Mouse (Mus musculus): Measurements from ENCODE around the gene Pigb. TPM values are rescaled to one million over a fixed set of nuclear protein-coding genes. Genes with fewer than 3 reads are reported as not detected.

Gene Pigb
- polyA plus RNA-seq (2014; fragmentation: Illumina TruSeq; extraction: RNeasy Lipid Tissue Mini Kit (QIAGEN cat#74804); ENCODE audit: low read depth, low replicate concordance), result 11.6 TPM

DNA sequence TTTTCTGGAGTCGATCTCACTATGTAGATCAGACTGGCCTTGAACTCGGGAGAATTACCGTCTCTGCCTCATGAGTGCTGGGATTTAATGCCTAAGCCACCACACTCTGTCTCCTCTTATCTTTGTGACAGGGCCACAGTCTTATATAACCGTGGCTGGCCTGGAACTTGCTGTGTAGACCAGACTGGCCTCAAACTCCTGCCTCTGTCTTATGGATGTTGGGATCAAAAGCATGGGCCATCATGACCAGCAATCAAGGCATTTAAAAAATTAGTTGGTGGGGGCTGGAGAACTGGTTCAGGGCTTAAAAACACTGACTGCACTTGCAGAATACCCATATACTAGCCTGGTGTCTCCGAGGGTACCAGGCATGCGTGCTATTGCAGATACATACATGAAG is at the start of gene Pigb:
Gene Pigb, minus strand, starts transcription at position 299 of the 400 bp plus-strand sequence.

GRCm38 (mm10) chr9:73044146-73045079 is 4.2 kb upstream of the Pigb start, which contains the start of gene Rab27a:
TSS of gene Rab27a (plus strand) at chr9:73044854.

DNA sequence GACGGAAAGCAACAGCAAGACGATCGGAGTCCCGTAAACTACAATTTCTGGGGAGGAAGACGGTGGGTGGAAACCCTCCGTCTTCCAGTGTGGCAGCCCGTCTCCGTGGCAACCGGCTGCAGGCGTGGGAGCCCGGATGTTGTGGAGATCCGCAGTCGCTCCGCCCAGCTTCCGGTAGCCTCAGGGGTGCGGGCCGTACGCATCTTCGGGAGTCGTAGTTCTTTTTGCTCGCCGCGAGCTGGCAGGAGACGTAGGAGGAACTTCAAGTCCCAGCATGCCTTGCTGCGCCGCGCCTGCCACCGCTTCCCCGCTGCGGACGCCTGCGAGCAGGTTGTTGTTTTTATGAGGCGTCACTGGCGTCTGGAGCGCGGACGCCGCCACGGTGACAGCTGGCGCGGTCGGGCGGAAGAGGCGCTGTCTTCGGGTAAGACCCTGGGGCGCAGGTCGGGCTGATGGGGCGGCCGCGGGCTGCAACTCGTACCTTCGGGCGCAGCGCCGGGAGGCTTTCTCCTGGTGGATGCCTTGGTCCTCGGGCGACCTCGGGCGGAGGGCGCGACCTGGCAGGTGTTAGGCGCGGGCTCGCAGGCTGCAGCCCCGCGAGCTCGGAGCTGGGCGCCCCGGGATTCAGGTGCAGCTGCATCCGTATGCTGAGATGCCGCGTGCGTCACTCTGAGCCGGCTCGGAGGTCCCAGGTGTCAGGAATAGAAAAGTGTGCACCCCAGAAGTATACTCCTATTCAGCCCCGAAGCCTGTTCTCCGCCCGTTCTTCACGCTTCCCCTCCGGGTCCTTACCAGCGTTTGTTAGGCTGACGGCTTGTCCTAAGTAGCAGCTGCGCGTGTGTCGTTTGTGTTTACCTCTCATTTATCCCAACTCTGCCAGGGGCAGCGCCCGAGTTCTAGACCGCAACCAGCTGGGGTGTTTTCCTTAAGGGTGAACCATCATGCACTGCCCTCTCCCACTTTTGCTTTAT is 54.6 kb downstream of the Pigb start, which contains the start of the genes Ccpg1os and Ccpg1:
Gene Ccpg1os, minus strand, starts transcription at position 133 of the 971 bp plus-strand sequence.
Gene Ccpg1, plus strand, starts transcription at position 180 of the 971 bp plus-strand sequence.

GRCm38 (mm10) chr9:72958521-72959450 is 81.4 kb downstream of the Pigb start, which contains the start of the genes Dyx1c1 and Gm44503:
TSS of gene Dyx1c1 (plus strand) at chr9:72958785.
TSS of gene Gm44503 (plus strand) at chr9:72958852.

Other genes with a start within 250 kb of the Pigb start
- 0.22 TPM for gene Prtg, start 233.5 kb downstream of the Pigb start, polyA plus RNA-seq (2014; fragmentation: Illumina TruSeq; extraction: RNeasy Lipid Tissue Mini Kit (QIAGEN cat#74804); ENCODE audit: low read depth, low replicate concordance)
- 2.3 TPM for gene Pygo1, start 114.7 kb downstream of the Pigb start, polyA plus RNA-seq (2014; fragmentation: Illumina TruSeq; extraction: RNeasy Lipid Tissue Mini Kit (QIAGEN cat#74804); ENCODE audit: low read depth, low replicate concordance)
- gene Dyx1c1, start 81.6 kb downstream of the Pigb start, polyA plus RNA-seq (2014; fragmentation: Illumina TruSeq; extraction: RNeasy Lipid Tissue Mini Kit (QIAGEN cat#74804); ENCODE audit: low read depth, low replicate concordance), result 0.79 TPM
- gene Gm44503, start 81.5 kb downstream of the Pigb start, polyA plus RNA-seq (2014; fragmentation: Illumina TruSeq; extraction: RNeasy Lipid Tissue Mini Kit (QIAGEN cat#74804); ENCODE audit: low read depth, low replicate concordance), result not detected
- gene Ccpg1os, start 55.0 kb downstream of the Pigb start, polyA plus RNA-seq (2014; fragmentation: Illumina TruSeq; extraction: RNeasy Lipid Tissue Mini Kit (QIAGEN cat#74804); ENCODE audit: low read depth, low replicate concordance), result 14.7 TPM
- 111 TPM for gene Ccpg1, start 54.9 kb downstream of the Pigb start, polyA plus RNA-seq (2014; fragmentation: Illumina TruSeq; extraction: RNeasy Lipid Tissue Mini Kit (QIAGEN cat#74804); ENCODE audit: low read depth, low replicate concordance)
- 72.0 TPM for gene Rab27a, start 4.5 kb upstream of the Pigb start, polyA plus RNA-seq (2014; fragmentation: Illumina TruSeq; extraction: RNeasy Lipid Tissue Mini Kit (QIAGEN cat#74804); ENCODE audit: low read depth, low replicate concordance)
- not detected for gene Khdc3, start 61.5 kb upstream of the Pigb start, polyA plus RNA-seq (2014; fragmentation: Illumina TruSeq; extraction: RNeasy Lipid Tissue Mini Kit (QIAGEN cat#74804); ENCODE audit: low read depth, low replicate concordance)
- not detected for gene Gm20509, start 62.1 kb upstream of the Pigb start, polyA plus RNA-seq (2014; fragmentation: Illumina TruSeq; extraction: RNeasy Lipid Tissue Mini Kit (QIAGEN cat#74804); ENCODE audit: low read depth, low replicate concordance)
- gene Rsl24d1, start 73.0 kb upstream of the Pigb start, polyA plus RNA-seq (2014; fragmentation: Illumina TruSeq; extraction: RNeasy Lipid Tissue Mini Kit (QIAGEN cat#74804); ENCODE audit: low read depth, low replicate concordance), result 51.1 TPM